Mouse (Mus musculus) lung, adult 2 months (tissue): Measurements from ENCODE around the gene Zfhx3. TPM values are rescaled to one million over a fixed set of nuclear protein-coding genes. Genes with fewer than 3 reads are reported as not detected.

ENCODE experiments used
- DNase-seq: peaks from one replicate; pipeline ENCODE4 v3.0.0; 2022
- H3K4me1 ChIP-seq: fragments of 200-500 bp; 2 replicates; pipeline ENCODE4 v1.6.1; 2011; ENCODE audit warnings: low read length; ENCODE audit not compliant: control insufficient read depth, insufficient read depth
- H3K4me3 ChIP-seq: fragments of 200-500 bp; replicated peaks from 2 replicates; pipeline ENCODE3; 2011; ENCODE audit warnings: low read depth, mild to moderate bottlenecking, control low read depth, low read length; ENCODE audit errors: extremely low read depth
- CTCF ChIP-seq: fragments of 200-500 bp; IDR thresholded peaks from 2 replicates; pipeline ENCODE4 v1.5.1; 2011; ENCODE audit warnings: mild to moderate bottlenecking, low read length, control low read depth; ENCODE audit not compliant: insufficient read depth
- POLR2A ChIP-seq: fragments of 200-500 bp; IDR thresholded peaks from 2 replicates; pipeline ENCODE4 v1.6.1; 2011; ENCODE audit warnings: low read depth, mild to moderate bottlenecking, control low read depth, low read length, borderline replicate concordance; ENCODE audit errors: extremely low read depth
- WGBS: fragments of 180-500 bp; shearing (Covaris S2); methylation state at CpG from one replicate; pipeline ENCODE4 v1.1.7; 2018; 5-methylcytosine and 5-hydroxymethylcytosine counted together
- polyA plus RNA-seq: library from polyadenylated mRNA; depleted of rRNA; stranded (reverse); fragments of >200 nt; gene quantifications from 2 replicates; pipeline ENCODE4 v1.2.3, GENCODE M21; 2012

The Zfhx3 gene
- polyA plus RNA-seq, 1 experiment, result 8.0 TPM

GRCm38 (mm10) chr8:108705751-108706150 lies 763.3 kb downstream of the Zfhx3 start:
- TF ChIP-seq CTCF, result no peak
- no peak for DNase-seq
- WGBS, result 70% methylated on average over 2 of the region's 2 CpGs
- no peak overlapping the region for H3K4me3 ChIP-seq
- peaks cover 16% of the 10 kb centered on the region for H3K4me1 ChIP-seq

- Histone ChIP-seq H3K4me3 (no peak overlapping the region), H3K4me1 (peaks cover 16% of the 10 kb centered on the region)
- no peak for TF ChIP-seq POLR2A
- TF ChIP-seq CTCF, result no peak
- peak; percentile 2 for DNase-seq
- WGBS, result 11% methylated on average over 3 of the region's 3 CpGs
Measured at GRCm38 (mm10) chr8:108706491-108706847, 764.0 kb downstream of the Zfhx3 start.

- TF ChIP-seq POLR2A (no peak), CTCF (no peak)
- peak; percentile 25 for DNase-seq
- Histone ChIP-seq H3K4me3 (no peak overlapping the region), H3K4me1 (peaks cover 16% of the 10 kb centered on the region)
- WGBS, result 34% methylated on average over 6 of the region's 6 CpGs
Measured at GRCm38 (mm10) chr8:108706848-108707541, 764.6 kb downstream of the Zfhx3 start.

- 6% methylated on average over 5 of the region's 5 CpGs for WGBS
- peaks cover 19% of the 10 kb centered on the region for H3K4me1 ChIP-seq
- TF ChIP-seq POLR2A (no peak), CTCF (no peak)
- peak; percentile 2 for DNase-seq
- no peak overlapping the region for H3K4me3 ChIP-seq
Measured at GRCm38 (mm10) chr8:108707576-108708281, 765.3 kb downstream of the Zfhx3 start.

GRCm38 (mm10) chr8:108708833-108709387 lies 766.5 kb downstream of the Zfhx3 start:
- H3K4me3 ChIP-seq, result no peak overlapping the region
- TF ChIP-seq CTCF (no peak), POLR2A (no peak)
- 45% methylated on average over 8 of the region's 8 CpGs for WGBS
- H3K4me1 ChIP-seq, result peaks cover 24% of the 10 kb centered on the region
- no peak for DNase-seq

- TF ChIP-seq POLR2A (no peak), CTCF (no peak)
Measured at GRCm38 (mm10) chr8:108709441-108709840, 767.0 kb downstream of the Zfhx3 start.

GRCm38 (mm10) chr8:108709928-108710606 lies 767.6 kb downstream of the Zfhx3 start:
- H3K4me3 ChIP-seq, result no peak overlapping the region
- no peak for DNase-seq
- WGBS, result 53% methylated on average over 13 of the region's 13 CpGs
- peaks cover 25% of the 10 kb centered on the region for H3K4me1 ChIP-seq
- no peak for TF ChIP-seq CTCF
- TF ChIP-seq POLR2A, result no peak

More at GRCm38 (mm10) chr8:108709441-108709840, 767.0 kb downstream of the Zfhx3 start:
- Histone ChIP-seq H3K4me3 (no peak overlapping the region), H3K4me1 (peaks cover 25% of the 10 kb centered on the region)
- WGBS, result 73% methylated on average over 2 of the region's 2 CpGs
- DNase-seq, result no peak

GRCm38 (mm10) chr8:108710607-108711489 lies 768.4 kb downstream of the Zfhx3 start:
- DNase-seq, result no peak
- Histone ChIP-seq H3K4me1 (peaks cover 25% of the 10 kb centered on the region), H3K4me3 (no peak overlapping the region)
- TF ChIP-seq CTCF (no peak), POLR2A (no peak)
- WGBS, result 23% methylated on average over 8 of the region's 8 CpGs

GRCm38 (mm10) chr8:108711490-108711793 lies 769.0 kb downstream of the Zfhx3 start:
- Histone ChIP-seq H3K4me3 (no peak overlapping the region), H3K4me1 (peaks cover 30% of the 10 kb centered on the region)
- WGBS, result 71% methylated on average over 5 of the region's 5 CpGs
- DNase-seq, result no peak
- TF ChIP-seq CTCF, result no peak
- TF ChIP-seq POLR2A, result no peak
